Comparison of ENCODE assay signal across 16 mouse cellular contexts in the genomic region with DNA sequence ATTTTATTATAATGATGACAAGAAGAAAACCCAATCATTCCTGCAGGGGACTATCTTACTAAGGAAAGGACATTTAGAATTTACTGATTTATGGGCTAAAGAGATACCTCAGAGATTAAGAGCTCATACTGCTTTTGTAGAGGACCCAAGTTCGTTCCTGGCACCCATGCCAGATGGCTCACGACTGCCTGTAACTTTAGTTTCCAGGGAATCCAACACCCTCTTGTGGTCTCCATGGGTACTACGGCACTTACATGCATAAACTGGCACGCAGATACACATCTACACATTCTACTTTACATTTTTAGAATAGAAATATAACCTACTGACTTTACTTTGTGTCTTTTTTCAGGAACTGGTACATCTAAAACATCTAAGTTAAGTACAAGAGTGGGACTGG. TPM values are rescaled to one million over a fixed set of nuclear protein-coding genes. Genes with fewer than 3 reads are reported as not detected.
DNase-seq lines count a peak whose midpoint lies in the region; ATAC-seq and TF ChIP-seq lines count a peak whose summit lies in the region.
"Had no signal": no experiment of that assay in that cellular context is flagged by ENCODE, and none has a peak within 500 bp of the region (broad histone marks: within the 10 kb centered on the region; RNA-seq: fewer than 3 reads in every experiment).

No protein-coding gene starts in this region.

- H3K4me3 ChIP-seq in forebrain, postnatal 0 days (ENCODE audit: low read depth, low read length) = no peak overlapping the region
- H3K4me3 ChIP-seq in forebrain, embryonic 16.5 days (replicated peaks; ENCODE audit: low read length) = no peak overlapping the region
- H3K4me3 ChIP-seq in kidney, embryonic 15.5 days (replicated peaks) = no peak overlapping the region
- no peak overlapping the region for H3K4me3 ChIP-seq in lung, postnatal 0 days (ENCODE audit: low read depth, low read length)
- no peak overlapping the region for H3K4me3 ChIP-seq in stomach, postnatal 0 days (ENCODE audit: low read depth, low read length)
- H3K4me3 ChIP-seq: embryonic facial prominence, embryonic 10.5 days; forebrain, embryonic 13.5 days; liver, embryonic 15.5 days had no signal

- no peak for ATAC-seq in forebrain, postnatal 0 days
- no peak for ATAC-seq in forebrain, embryonic 16.5 days
- ATAC-seq in kidney, embryonic 15.5 days (replicated peaks; ENCODE audit: low FRiP score) = no peak
- no peak for ATAC-seq in lung, postnatal 0 days
- no peak for ATAC-seq in stomach, postnatal 0 days (ENCODE audit: low FRiP score, low TSS enrichment)
- ATAC-seq: forebrain, embryonic 13.5 days had no signal

- no peak overlapping the region for H3K4me2 ChIP-seq in forebrain, postnatal 0 days (ENCODE audit: low read depth)
- no peak overlapping the region for H3K4me2 ChIP-seq in forebrain, embryonic 16.5 days (ENCODE audit: low read length)
- H3K4me2 ChIP-seq in kidney, embryonic 15.5 days = no peak overlapping the region
- H3K4me2 ChIP-seq in lung, postnatal 0 days (replicated peaks; ENCODE audit: low read depth, low read length) = no peak overlapping the region
- H3K4me2 ChIP-seq in stomach, postnatal 0 days (replicated peaks; ENCODE audit: low read depth) = no peak overlapping the region
- H3K4me2 ChIP-seq: forebrain, embryonic 13.5 days; liver, embryonic 15.5 days had no signal

- H3K9me3 ChIP-seq in forebrain, postnatal 0 days (ENCODE audit: low read length) = no peaks in the 10 kb centered on the region
- H3K9me3 ChIP-seq in forebrain, embryonic 16.5 days (ENCODE audit: control insufficient read depth, low read length) = no peaks in the 10 kb centered on the region; the same call in 1 of the 2 replicates
- no peaks in the 10 kb centered on the region for H3K9me3 ChIP-seq in kidney, embryonic 15.5 days (replicated peaks)
- no peaks in the 10 kb centered on the region for H3K9me3 ChIP-seq in lung, postnatal 0 days (ENCODE audit: low read length)
- no peaks in the 10 kb centered on the region for H3K9me3 ChIP-seq in stomach, postnatal 0 days (ENCODE audit: control insufficient read depth, low read length)
- H3K9me3 ChIP-seq: liver, embryonic 15.5 days had no signal

- no peak for DNase-seq in forebrain, postnatal 0 days
- no peak for DNase-seq in kidney, postnatal 25 days
- DNase-seq in lung, postnatal 0 days (ENCODE audit: low spot score) = no peak
- no peak for DNase-seq in lung, postnatal 10 days
- DNase-seq in stomach, postnatal 0 days (ENCODE audit: low spot score) = no peak
- DNase-seq in ovary, postnatal 36 days (ENCODE audit: low spot score) = no peak
- DNase-seq: adrenal gland, postnatal 10 days; cerebellum, adult 11 months; gastrocnemius, postnatal 36 days; kidney, adult 18-20 months; thymus, adult 18-20 months had no signal

- no peaks in the 10 kb centered on the region for H3K27me3 ChIP-seq in forebrain, postnatal 0 days (ENCODE audit: insufficient read depth, low read length)
- no peaks in the 10 kb centered on the region for H3K27me3 ChIP-seq in forebrain, embryonic 16.5 days (replicated peaks; ENCODE audit: control insufficient read depth, insufficient read depth, low read length)
- H3K27me3 ChIP-seq in kidney, embryonic 15.5 days = no peaks in the 10 kb centered on the region
- H3K27me3 ChIP-seq in lung, postnatal 0 days (replicated peaks; ENCODE audit: insufficient read depth, low read length) = no peaks in the 10 kb centered on the region
- no peaks in the 10 kb centered on the region for H3K27me3 ChIP-seq in stomach, postnatal 0 days (ENCODE audit: control insufficient read depth, insufficient read depth, low read length)
- H3K27me3 ChIP-seq: forebrain, embryonic 13.5 days; liver, embryonic 15.5 days had no signal

- H3K4me1 ChIP-seq in forebrain, postnatal 0 days (ENCODE audit: insufficient read depth) = no peaks in the 10 kb centered on the region
- no peaks in the 10 kb centered on the region for H3K4me1 ChIP-seq in forebrain, embryonic 16.5 days (replicated peaks; ENCODE audit: control insufficient read depth, insufficient read depth, low read length)
- H3K4me1 ChIP-seq in kidney, embryonic 15.5 days = peaks cover 3% of the 10 kb centered on the region; the same call in 1 of the 2 replicates
- 0 out of 2 replicates have a peak, but pooled peaks cover 4% of the 10 kb centered on the region for H3K4me1 ChIP-seq in lung, postnatal 0 days (ENCODE audit: insufficient read depth, low read depth, low read length)
- no peaks in the 10 kb centered on the region for H3K4me1 ChIP-seq in stomach, postnatal 0 days (replicated peaks; ENCODE audit: control insufficient read depth, insufficient read depth)
- H3K4me1 ChIP-seq: embryonic facial prominence, embryonic 10.5 days; forebrain, embryonic 13.5 days; liver, embryonic 15.5 days had no signal

- peak; percentile 22; the same call in 1 of the 2 replicates for TF ChIP-seq CTCF in forebrain, postnatal 0 days (IDR thresholded peaks at IDR 0.05; ENCODE audit: low read depth)
- TF ChIP-seq CTCF in lung, postnatal 0 days (IDR thresholded peaks at IDR 0.05) = peak; percentile 59
- peak; percentile 53 for TF ChIP-seq CTCF in stomach, postnatal 0 days (IDR thresholded peaks at IDR 0.05; ENCODE audit: low read depth)

- TF ChIP-seq EP300 in lung, postnatal 0 days (IDR thresholded peaks at IDR 0.05) = no peak
- no peak for TF ChIP-seq EP300 in stomach, postnatal 0 days (optimal IDR thresholded peaks at IDR 0.05)

- 98% methylated on average over 4 of the region's 4 CpGs for WGBS in forebrain, postnatal 0 days
- 97% methylated on average over 4 of the region's 4 CpGs for WGBS in forebrain, embryonic 16.5 days
- WGBS in kidney, embryonic 15.5 days = 94% methylated on average over 4 of the region's 4 CpGs
- WGBS in lung, postnatal 0 days = 95% methylated on average over 4 of the region's 4 CpGs
- WGBS in stomach, postnatal 0 days = 89% methylated on average over 4 of the region's 4 CpGs

- no peaks in the 10 kb centered on the region for H3K36me3 ChIP-seq in forebrain, postnatal 0 days (ENCODE audit: insufficient read depth)
- no peaks in the 10 kb centered on the region; the same call in 1 of the 2 replicates for H3K36me3 ChIP-seq in forebrain, embryonic 16.5 days (ENCODE audit: control insufficient read depth, insufficient read depth)
- H3K36me3 ChIP-seq in kidney, embryonic 15.5 days = peaks cover 42% of the 10 kb centered on the region
- H3K36me3 ChIP-seq in lung, postnatal 0 days (ENCODE audit: insufficient read depth, low read length) = no peaks in the 10 kb centered on the region
- peaks cover 3% of the 10 kb centered on the region; the same call in 1 of the 2 replicates for H3K36me3 ChIP-seq in stomach, postnatal 0 days (ENCODE audit: control insufficient read depth, insufficient read depth, low read length)
- H3K36me3 ChIP-seq: liver, embryonic 15.5 days had no signal

- H3K9ac ChIP-seq in forebrain, postnatal 0 days = no peak overlapping the region
- no peak overlapping the region for H3K9ac ChIP-seq in forebrain, embryonic 16.5 days (replicated peaks; ENCODE audit: low read depth, low read length)
- H3K9ac ChIP-seq in kidney, embryonic 15.5 days = no peak overlapping the region
- no peak overlapping the region for H3K9ac ChIP-seq in lung, postnatal 0 days (replicated peaks; ENCODE audit: low read depth)
- no peak overlapping the region for H3K9ac ChIP-seq in stomach, postnatal 0 days (ENCODE audit: low read length)
- H3K9ac ChIP-seq: forebrain, embryonic 13.5 days; liver, embryonic 15.5 days had no signal

- H3K27ac ChIP-seq in forebrain, postnatal 0 days (ENCODE audit: low read depth, low read length) = no peak overlapping the region
- no peak overlapping the region for H3K27ac ChIP-seq in forebrain, embryonic 16.5 days (ENCODE audit: low read length)
- H3K27ac ChIP-seq in kidney, embryonic 15.5 days = peak overlapping the region; percentile 42; the same call in 1 of the 2 replicates
- H3K27ac ChIP-seq in lung, postnatal 0 days (ENCODE audit: low read length) = peak overlapping the region; percentile 76
- no peak overlapping the region; the same call in 1 of the 2 replicates for H3K27ac ChIP-seq in stomach, postnatal 0 days (replicated peaks)
- H3K27ac ChIP-seq: embryonic facial prominence, embryonic 10.5 days; forebrain, embryonic 13.5 days; liver, embryonic 15.5 days had no signal

RNA-seq across cellular contexts. Expression of a gene that starts 37.2 kb away (rescaled TPM):
- 29.5 and 36.2 TPM in 2 replicates for total RNA-seq in forebrain, postnatal 0 days (2014; rRNA removed)
- 59.4 and 61.5 TPM in 2 replicates for polyA plus RNA-seq in forebrain, postnatal 0 days (2015; fragmentation: Nextera tagmentation; extraction: Ambion mirVana)
- 58.4 and 58.6 TPM in 2 replicates for polyA plus RNA-seq in forebrain, embryonic 16.5 days (2015; fragmentation: Nextera tagmentation; extraction: Ambion mirVana)
- polyA plus RNA-seq in kidney, embryonic 15.5 days (2015; fragmentation: Nextera tagmentation; extraction: Ambion mirVana) = 168 and 181 TPM in 2 replicates
- 362 and 383 TPM in 2 replicates for polyA plus RNA-seq in lung, postnatal 0 days (2015; fragmentation: Nextera tagmentation; extraction: Ambion mirVana)
- polyA plus RNA-seq in stomach, postnatal 0 days (2015; fragmentation: Nextera tagmentation; extraction: Ambion mirVana) = 176 and 189 TPM in 2 replicates

Comparison
In these comparisons a context has a peak if more than half of its experiments do, and no peak if none do; other contexts are left out.
1. H3K27ac ChIP-seq: peak in kidney, embryonic 15.5 days (single experiment) and lung, postnatal 0 days (single experiment); none in forebrain, postnatal 0 days (single experiment), forebrain, embryonic 16.5 days (single experiment) and stomach, postnatal 0 days (single experiment).
2. Peak in every context shown above with its lines, with median percentiles within 50 percentile points of each other: CTCF ChIP-seq.